Mouse (Mus musculus): ENCODE results near the gene Morc3.
A peak's percentile ranks its signal among the peaks of the same experiment; 100 is the strongest.
"Not testable (repeated sequence)": the region's sequence is repeated elsewhere in the genome, so short reads cannot be mapped to it uniquely, and the experiment has no call there.

The Morc3 gene

DNA sequence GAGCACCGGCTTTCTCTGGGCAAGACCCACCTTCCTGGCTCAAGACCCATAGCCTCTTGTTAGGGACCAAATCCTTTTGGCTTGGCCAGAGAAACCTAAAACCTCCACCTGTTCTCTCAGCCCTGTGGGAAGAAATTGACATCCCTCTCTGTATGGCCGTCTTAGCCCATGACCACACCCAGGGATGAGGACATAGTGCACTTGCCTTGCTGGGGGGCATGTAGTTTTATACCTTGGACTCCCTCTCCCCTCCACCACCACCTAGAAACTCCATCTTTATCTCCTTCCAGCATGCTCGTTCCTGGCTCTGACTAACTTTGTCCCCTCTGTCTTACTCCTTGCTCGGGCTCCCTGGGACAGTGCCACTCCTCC, 12.6 kb upstream of the Morc3 start:
- DNase-seq = no peak

GRCm38 (mm10) chr16:93820040-93820439, 11.9 kb upstream of the Morc3 start:
- no peak for DNase-seq

- DNase-seq = no peak
Observed at GRCm38 (mm10) chr16:93821706-93822105, 10.2 kb upstream of the Morc3 start.

- not testable (repeated sequence) for DNase-seq
Observed at GRCm38 (mm10) chr16:93822433-93823225, 9.3 kb upstream of the Morc3 start.

DNA sequence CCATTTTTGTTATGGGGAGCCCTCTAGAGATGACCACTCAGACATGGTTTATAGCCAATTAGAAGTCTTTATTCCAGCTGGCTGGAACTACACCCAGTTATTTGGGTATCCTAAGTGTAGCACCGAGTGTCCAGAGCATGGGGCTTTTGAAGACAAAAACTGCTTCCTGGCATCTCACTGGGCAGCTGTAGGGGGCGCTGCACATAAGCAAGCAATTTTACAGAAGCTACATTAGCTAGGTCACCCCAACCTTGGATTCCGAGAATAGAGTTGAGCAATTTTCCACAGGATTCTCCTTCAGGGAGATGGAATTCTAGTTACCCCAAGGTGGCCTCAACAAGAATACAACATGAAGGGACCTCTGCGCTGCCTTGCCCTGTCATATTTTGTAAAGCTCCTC, 7.1 kb upstream of the Morc3 start:
- no peak for DNase-seq

GRCm38 (mm10) chr16:93825463-93825862, 6.5 kb upstream of the Morc3 start:
- DNase-seq = no peak

- DNase-seq = no peak
Observed at GRCm38 (mm10) chr16:93826054-93826453, 5.9 kb upstream of the Morc3 start.

- DNase-seq = not testable (repeated sequence)
Observed at GRCm38 (mm10) chr16:93826478-93826877, 5.4 kb upstream of the Morc3 start.

DNA sequence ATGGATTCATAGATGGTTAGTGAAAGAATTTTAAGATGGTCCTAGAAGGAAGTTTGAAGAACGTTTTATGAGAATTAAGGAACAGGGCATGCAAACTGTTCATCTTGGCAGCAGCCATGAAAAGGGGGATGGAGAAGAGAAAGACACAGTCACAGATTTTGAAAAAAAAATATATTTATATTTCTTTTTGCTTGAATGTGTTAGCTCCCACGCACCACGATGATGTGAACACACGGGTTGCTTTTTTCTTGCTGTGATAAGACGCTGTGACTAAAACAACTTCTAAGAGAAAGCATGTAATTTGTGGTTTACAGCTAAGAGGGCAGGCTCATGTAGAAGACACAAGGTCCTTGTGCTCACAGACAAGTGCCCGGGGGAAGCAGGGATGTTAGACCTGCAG, 5.0 kb upstream of the Morc3 start:
- DNase-seq = no peak

- DNase-seq = no peak
Observed at GRCm38 (mm10) chr16:93829526-93829925, 2.4 kb upstream of the Morc3 start.

- no peak for DNase-seq
Observed at GRCm38 (mm10) chr16:93830071-93830470, 1.9 kb upstream of the Morc3 start.

DNA sequence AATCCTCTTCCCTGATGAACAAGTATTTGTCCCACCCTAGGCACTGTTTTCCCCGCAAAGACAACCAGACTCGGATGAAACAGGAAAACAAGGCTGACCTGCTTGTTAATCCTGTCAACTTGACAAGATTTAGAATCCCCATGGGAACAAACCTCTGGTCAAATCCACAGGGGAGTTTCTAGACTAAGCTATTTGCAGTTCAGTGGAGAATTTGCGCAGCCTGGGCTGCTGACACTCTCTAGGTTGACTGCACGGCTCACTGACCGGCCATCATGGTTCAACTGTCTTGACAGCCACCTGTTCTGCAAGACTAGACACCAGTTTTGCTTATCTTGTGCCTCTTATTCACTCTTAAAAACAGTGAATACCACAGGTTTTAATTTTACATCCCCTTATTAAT, 1.0 kb upstream of the Morc3 start:
- DNase-seq = no peak

DNA sequence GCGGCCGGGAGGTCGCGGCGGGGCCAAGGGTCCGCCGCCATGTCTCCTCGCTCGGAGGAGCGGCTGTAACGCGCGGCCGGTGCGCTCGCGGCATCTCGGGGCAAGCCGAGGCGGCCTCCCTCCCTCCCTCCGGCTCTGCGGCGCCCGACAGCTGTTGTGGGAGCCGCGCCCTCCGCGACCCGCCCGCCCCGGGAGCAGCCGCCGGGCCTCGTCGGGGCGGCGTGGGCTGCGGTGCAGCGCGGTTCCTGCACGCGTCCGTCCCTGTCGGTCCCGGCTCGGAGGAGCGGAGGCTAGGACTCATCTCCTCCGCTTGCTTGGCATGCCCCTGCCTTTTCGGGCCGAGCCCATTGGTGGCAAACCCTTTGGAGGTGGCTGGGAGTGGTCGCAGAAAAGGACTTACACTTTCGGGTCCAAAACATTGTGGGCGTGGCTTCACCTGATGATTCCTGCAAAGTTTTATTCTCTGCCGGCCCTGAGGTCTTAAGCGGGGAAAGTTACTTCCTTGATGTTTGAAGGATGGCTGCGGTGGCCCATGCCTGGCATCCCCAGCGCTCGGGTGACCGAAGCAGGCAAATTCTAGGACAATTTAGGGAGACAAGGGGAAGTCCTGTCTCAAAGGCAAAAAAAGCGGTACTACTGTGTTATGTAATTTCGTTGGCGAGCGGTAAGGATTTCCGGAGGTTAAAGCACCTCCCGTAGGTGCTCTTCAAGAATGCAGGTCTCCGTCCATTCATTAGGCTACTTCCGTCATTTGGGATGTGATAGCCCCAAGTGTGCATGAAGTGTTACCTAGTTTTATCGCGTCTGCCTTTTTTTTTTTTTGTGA, 743 bp downstream of the Morc3 start:
- DNase-seq = no peak

DNA sequence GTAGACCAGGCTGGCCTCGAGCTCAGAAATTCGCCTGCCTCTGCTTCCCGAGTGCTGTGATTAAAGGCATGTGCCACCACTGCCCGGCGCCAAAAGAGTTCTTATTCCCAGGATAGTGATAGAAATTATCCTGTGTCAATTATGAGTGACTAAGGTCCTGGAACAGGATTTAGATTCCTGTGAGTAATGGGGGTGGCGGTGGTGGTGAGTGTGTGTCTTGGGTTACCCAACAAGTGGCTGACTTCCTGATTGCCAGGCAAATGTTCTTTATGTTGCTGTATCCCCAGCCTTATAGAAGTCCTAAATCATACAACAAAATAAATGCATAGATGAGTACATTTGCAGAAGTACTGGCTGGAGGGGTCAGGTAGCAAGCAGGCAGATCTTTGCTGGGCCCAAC, 1.6 kb downstream of the Morc3 start:
- DNase-seq = no peak

GRCm38 (mm10) chr16:93834076-93834475, 2.2 kb downstream of the Morc3 start:
- no peak for DNase-seq

- no peak for DNase-seq
Observed at GRCm38 (mm10) chr16:93839049-93839448, 7.1 kb downstream of the Morc3 start.

GRCm38 (mm10) chr16:93850527-93850926, 18.6 kb downstream of the Morc3 start:
- no peak for DNase-seq

GRCm38 (mm10) chr16:93859967-93860366, 28.0 kb downstream of the Morc3 start:
- no peak for DNase-seq

GRCm38 (mm10) chr16:93860686-93861085, 28.8 kb downstream of the Morc3 start:
- no peak for DNase-seq

DNA sequence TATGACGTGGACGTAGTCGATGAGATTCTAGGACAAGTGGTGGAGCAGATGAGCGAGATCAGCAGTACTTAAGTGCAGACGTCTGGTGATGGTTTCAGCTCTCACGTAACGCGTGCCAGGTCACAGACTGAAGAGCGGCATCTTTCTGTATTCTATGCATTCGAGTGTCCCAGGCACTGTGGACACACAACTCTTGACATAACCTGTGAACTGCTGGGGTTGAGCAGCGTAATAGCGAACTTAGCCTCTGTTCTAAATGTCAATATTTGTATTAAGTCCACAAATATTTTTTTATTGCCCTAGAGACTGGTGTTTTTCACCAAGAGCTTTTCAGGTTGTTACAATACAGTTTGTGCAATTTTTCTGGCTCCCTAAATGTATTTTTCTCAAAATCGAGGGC, 42.9 kb downstream of the Morc3 start:
- DNase-seq = no peak

- DNase-seq = no peak
Observed at GRCm38 (mm10) chr16:93877612-93878380, 45.9 kb downstream of the Morc3 start.

DNA sequence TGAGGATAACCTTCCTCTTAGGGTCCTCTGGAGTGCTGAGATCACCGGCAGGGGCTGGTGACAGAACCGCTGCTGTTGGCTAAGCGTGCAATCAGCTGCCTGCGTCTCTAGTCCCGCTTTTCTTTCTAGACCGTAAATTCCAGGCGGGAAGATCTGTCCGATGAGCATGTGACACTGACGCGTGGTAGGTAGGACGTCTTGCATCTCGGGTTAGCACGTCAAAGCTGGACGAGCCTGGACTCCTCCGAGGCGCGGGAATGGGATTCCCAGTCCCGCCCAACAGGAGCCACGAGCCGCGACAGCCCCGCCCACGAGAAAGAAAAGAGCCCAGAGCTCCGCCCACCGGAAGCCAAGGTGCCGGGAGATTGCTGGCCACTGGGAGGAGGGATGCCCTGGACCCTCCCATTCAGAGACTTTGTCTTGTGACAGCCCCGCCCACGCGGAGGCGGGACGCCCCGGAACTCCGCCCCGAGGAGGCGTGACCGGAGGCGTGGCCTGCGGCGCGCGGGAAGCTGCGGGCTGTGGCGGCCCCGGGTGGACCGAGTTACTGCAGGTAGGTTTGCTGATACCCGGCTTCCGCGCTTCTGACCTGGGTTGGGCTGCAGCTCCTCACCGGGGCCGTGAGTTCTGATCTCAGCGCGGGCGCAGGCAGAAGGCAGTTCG, 51.6 kb downstream of the Morc3 start, which contains the start of gene Chaf1b:
TSS of gene Chaf1b (plus strand) at position 479 of the 663 bp plus-strand sequence.
- DNase-seq = peak; percentile 90
